Mouse (Mus musculus) kidney, adult 10 weeks (tissue): Measurements from ENCODE around the gene Ska2. TPM values are rescaled to one million over a fixed set of nuclear protein-coding genes. Genes with fewer than 3 reads are reported as not detected.

Experiments
- polyA plus RNA-seq: library from polyadenylated mRNA; stranded (reverse); fragments of 350-450 nt; fragmentation: Illumina TruSeq; extraction: RNeasy Lipid Tissue Mini Kit (QIAGEN cat#74804); gene quantifications from one replicate; pipeline ENCODE4 v1.2.3, GENCODE M21; 2014; ENCODE audit warnings: low read depth, low replicate concordance

Gene Ska2
- 32.5 TPM for polyA plus RNA-seq

DNA sequence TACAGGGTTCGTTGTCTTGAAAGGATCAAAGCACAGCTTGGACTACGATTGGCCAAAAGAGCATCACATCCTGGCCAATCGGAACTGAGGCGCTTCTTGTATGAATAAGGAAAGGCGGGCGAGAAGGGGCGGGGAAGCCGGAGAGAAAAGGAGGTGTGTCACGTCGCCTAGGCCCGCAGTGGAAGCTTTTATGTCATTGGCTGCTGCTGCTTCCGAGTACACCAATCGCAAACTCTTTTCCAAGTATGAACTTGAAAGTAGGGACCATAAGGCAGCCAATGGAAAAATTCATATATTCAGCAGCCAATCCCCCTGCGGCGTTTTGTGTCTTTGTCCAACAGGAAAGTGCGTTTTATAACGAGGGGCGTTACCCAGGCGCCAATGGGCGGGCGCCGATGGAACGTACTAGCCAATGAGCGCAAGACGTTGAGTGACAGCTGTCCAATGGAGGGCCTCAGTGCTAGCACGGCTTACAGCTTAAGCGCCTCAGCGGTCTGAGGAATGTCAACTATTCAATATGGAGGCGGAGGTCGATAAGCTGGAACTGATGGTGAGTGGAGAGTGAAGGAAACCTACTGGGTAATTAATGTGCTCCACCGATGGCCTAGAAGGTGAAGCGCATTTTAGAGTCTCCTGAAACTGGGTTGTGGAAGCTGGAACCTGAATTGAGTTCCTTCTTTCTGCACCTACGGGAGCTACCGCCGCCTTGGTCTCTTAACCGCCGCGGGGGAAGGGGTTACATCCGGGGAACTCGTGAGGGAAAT, at the start of gene Ska2:
Gene Ska2 (plus strand): TSS at position 480 of the 764 bp plus-strand sequence.

DNA sequence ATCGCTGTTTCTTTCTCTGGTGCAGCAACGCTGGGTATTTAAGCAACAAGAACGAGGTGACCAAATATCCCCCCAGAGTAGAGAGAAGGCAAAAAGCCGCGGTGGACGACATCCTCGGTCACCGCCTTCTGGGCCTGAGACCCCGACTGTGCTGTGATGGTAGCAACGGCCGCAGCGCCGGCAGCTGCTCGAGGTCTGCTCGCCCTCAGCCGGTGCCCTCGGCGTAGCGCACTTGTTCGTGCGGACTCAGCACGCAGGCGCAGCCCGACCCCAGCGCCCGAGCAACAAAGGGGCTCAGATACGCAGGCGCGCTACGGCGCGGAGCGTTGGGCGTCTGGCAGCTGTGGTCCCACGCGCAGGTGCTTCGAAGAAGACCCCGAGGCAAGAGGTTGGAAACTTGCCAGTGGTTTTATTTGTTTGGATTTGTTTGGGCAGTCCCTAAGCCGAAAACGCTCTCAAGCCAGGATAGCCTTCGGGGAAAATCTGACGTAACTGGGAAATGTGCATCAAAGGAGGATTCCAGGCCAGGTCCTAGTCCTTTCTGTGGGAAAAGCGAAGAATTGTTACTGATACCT, 35.1 kb upstream of the Ska2 start, which contains the start of gene Gdpd1:
Gene Gdpd1 (minus strand): TSS at position 197 of the 575 bp plus-strand sequence.

DNA sequence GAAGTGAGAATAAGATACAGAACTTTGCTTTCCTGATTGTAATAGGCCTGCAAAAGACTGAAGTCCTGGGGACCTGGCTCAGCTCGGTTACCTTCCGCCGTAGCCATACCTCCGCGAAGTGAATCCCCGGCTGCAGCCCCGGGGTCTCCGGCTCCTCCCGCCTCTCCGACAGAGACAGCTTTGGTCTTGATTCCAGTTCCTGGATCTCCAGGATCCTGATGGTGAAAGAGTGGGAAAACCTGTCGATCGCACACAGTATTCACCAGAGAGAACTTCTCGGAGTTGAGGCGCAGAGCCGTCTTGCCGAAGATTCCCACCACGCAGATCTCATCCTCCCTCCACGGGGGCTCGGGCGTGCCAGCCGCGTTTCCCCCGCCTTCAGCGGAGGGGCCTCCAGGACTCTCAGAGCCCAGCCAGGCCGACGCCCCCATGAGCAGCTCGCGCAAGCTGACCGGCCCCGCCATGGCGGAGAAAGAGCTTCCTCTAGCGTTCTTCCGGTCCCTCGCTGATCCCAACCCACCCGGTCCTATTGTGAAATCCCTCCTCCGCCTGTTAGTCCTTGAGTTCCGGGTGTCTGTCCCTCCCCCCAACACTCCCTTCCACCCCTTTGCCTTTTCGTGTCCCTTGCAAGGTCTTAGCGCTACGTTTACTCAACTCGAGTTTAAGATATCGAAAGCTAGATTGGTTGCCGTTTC, 22.6 kb upstream of the Ska2 start, which contains the start of gene Smg8:
Gene Smg8 (minus strand): TSS at position 485 of the 695 bp plus-strand sequence.

DNA sequence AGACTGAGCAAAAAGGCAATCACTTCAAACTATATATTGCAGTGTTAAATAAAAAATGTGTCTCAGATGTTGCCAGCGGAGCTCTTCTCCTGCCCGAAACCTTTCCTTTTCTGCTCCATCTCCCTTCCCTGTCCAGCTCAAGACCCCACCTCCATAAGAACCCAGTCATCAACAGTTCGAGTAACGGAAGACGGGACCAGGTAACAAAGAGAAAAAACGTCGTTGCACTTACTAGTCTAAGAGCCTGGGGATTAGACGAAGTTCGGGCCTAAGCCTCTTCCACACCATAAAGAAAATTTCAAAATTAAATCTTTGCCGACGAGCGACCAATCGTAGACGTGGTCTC, 652 bp upstream of the Ska2 start, which contains the start of gene Prr11:
Gene Prr11 (minus strand): TSS at position 300 of the 346 bp plus-strand sequence.

DNA sequence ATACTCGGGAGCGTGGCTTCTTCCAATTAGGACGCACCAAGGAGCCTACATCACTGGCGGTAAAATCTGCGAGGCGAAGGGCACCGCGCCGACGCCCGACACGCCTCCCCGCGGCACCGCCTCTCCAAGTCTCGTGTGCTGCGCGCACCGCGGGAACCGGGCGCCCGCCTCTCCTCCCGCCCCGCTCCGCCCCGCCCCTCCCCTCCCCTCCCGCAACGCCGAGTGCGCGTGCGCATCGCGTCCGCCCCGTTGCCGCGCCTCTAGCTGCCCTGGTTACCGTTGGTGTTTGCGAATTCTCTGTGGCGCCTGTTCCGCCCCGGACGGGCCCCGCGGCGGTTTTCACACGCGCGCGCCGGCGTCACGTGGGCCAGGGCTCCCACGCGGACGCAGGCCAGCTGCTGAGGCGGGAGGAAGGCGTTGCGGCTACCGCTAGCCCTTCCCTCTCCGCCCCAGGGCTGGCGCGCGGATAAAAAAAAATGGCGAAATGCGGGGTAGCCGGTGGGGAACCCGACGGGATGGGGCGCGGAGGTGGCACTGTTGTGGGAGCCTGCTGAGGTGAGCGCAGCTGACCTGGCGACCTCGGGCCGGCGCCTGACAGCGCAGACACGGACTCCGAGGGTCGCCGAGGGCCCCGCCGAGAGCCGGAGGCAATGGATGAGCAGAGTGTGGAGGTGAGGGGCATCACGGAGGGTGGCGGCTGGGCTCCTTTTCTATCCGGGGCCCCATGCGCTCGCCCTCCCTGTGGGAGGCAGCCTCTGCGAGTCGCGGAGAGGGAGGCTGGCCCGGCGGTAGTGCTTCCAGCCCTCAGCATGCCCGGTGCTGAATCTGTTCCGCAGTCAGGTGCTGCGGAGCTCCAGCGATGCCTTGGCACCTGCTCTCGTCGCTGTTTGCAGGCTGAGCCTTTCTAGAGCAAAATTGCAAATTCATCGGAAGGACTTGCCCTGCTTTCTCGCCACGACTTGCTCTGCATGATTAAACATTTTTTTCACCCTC, 18.1 kb downstream of the Ska2 start, which contains the start of gene Trim37:
Gene Trim37 (plus strand): TSS at position 254 of the 993 bp plus-strand sequence.

Other genes with a start within 250 kb of the Ska2 start
- 26.8 TPM for gene Ypel2, start 115.5 kb upstream of the Ska2 start, polyA plus RNA-seq
- gene Gdpd1, start 35.2 kb upstream of the Ska2 start, polyA plus RNA-seq = 4.5 TPM
- gene Smg8, start 22.5 kb upstream of the Ska2 start, polyA plus RNA-seq = 8.5 TPM
- 0.61 TPM for gene Prr11, start 526 bp upstream of the Ska2 start, polyA plus RNA-seq
- 21.7 TPM for gene Trim37, start 17.8 kb downstream of the Ska2 start, polyA plus RNA-seq
- 3.3 TPM for gene Ppm1e, start 249.8 kb downstream of the Ska2 start, polyA plus RNA-seq